Mouse (Mus musculus) lung, postnatal 0 days (tissue): ENCODE data around the gene Fshr.

ENCODE experiments used
- CTCF ChIP-seq: IDR thresholded peaks from 2 replicates; pipeline ENCODE4 v1.5.1; 2016; ENCODE audit warnings: antibody characterized with exemption, mild to moderate bottlenecking
- EP300 ChIP-seq: IDR thresholded peaks from 2 replicates; pipeline ENCODE4 v1.6.1; 2016; ENCODE audit warnings: antibody characterized with exemption, mild to moderate bottlenecking, control low read depth

GRCm38 (mm10) chr17:88954011-88954410 lies 246.5 kb downstream of the Fshr start:
- TF ChIP-seq CTCF (peak; percentile 88), EP300 (no peak)
